Mouse (Mus musculus) G1E (cell line): ENCODE measurements around the gene Wdr54.

Experiments
- CTCF ChIP-seq: IDR thresholded peaks from 2 replicates; pipeline ENCODE4 v1.5.1; 2012; ENCODE audit warnings: low read depth, low read length, inconsistent platforms, mixed read lengths
- GATA1 ChIP-seq: IDR thresholded peaks from 2 replicates; pipeline ENCODE4 v1.6.1; 2012; ENCODE audit warnings: borderline replicate concordance, low read length, inconsistent platforms, mixed read lengths
- GATA2 ChIP-seq: IDR thresholded peaks from 2 replicates; pipeline ENCODE4 v1.6.1; 2012; ENCODE audit warnings: low read depth, low read length, inconsistent platforms, borderline replicate concordance
- POLR2AphosphoS5 ChIP-seq: IDR thresholded peaks from 2 replicates; pipeline ENCODE4 v1.6.1; 2012; ENCODE audit warnings: low read depth, low read length, inconsistent platforms; ENCODE audit not compliant: insufficient replicate concordance
- TAL1 ChIP-seq: conservative IDR thresholded peaks from 2 replicates; pipeline ENCODE4 v1.6.1; 2012; ENCODE audit warnings: low read depth, low read length, inconsistent platforms, mixed read lengths

DNA sequence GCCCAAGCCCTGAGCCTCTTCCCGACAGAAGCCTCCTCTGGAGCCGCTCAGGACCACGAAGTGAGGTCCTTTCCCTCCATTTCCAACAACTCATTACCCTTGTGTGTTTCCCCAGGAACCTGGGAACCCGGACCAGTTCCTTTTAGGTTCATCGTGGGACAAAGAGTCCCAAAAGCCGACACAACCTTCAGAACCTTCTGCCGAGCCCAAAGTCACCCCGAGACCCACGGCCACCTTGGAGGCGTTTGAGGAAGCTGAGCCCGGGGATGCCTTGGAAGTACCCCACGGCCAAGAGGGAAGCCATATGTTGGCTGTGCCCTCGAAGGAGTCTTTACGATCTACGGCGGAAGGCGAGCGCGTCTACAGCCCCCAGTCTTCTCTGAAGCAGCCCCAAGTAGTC lies 5.2 kb upstream of the Wdr54 start:
- no peak for TF ChIP-seq CTCF
- no peak for TF ChIP-seq TAL1
- TF ChIP-seq POLR2AphosphoS5, result no peak
- TF ChIP-seq GATA1, result no peak
- no peak for TF ChIP-seq GATA2
